Comparison of ENCODE assay signal across 29 mouse cellular contexts in the genomic region with DNA sequence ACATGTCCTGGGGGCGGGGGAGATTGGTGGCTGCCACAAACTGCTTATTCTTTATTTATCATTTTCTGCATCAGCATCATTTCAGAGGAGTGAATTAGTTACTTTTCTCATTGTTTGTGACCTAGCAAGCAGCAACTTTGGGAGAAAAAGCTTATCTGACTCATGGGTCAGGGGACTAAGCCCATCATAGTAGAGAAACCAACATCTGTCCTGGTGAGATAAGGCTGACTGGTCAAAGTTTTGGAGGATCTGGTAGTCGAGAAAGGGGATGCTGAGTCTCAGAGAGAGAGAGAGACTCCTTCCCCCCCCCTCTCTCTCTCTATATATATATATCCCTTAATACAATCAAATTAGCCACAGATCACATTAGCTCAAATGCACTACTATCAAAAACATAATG.
DNase-seq lines count a peak whose midpoint lies in the region; ATAC-seq lines count a peak whose summit lies in the region.
"Had no signal": no experiment of that assay in that cellular context is flagged by ENCODE, and none has a peak within 500 bp of the region (broad histone marks: within the 10 kb centered on the region; RNA-seq: fewer than 3 reads in every experiment).

No protein-coding gene starts in this region.

- H3K9me3 ChIP-seq in heart, embryonic 13.5 days, result no peaks in the 10 kb centered on the region
- H3K9me3 ChIP-seq: forebrain, embryonic 10.5 days; forebrain, embryonic 15.5 days; heart, embryonic 15.5 days; hindbrain, embryonic 12.5 days; megakaryocyte, embryonic 14.5 days; neural tube, embryonic 15.5 days had no signal

- H3K4me2 ChIP-seq in heart, embryonic 13.5 days, result no peak overlapping the region
- H3K4me2 ChIP-seq: forebrain, embryonic 15.5 days; heart, embryonic 15.5 days; hindbrain, embryonic 12.5 days; neural tube, embryonic 15.5 days had no signal

- H3K36me3 ChIP-seq in heart, embryonic 13.5 days, result no peaks in the 10 kb centered on the region
- H3K36me3 ChIP-seq: forebrain, embryonic 10.5 days; forebrain, embryonic 15.5 days; heart, embryonic 15.5 days; hindbrain, embryonic 12.5 days; neural tube, embryonic 15.5 days had no signal

- H3K27me3 ChIP-seq in heart, embryonic 13.5 days (replicated peaks), result no peaks in the 10 kb centered on the region
- H3K27me3 ChIP-seq: forebrain, embryonic 15.5 days; heart, embryonic 15.5 days; hindbrain, embryonic 12.5 days; megakaryocyte, embryonic 14.5 days; neural tube, embryonic 15.5 days had no signal

- ATAC-seq in heart, embryonic 13.5 days (ENCODE audit: extremely low read depth, insufficient number of reproducible peaks, low FRiP score, low TSS enrichment), result peak; percentile 61; the same call in 1 of the 2 replicates
- peak; percentile 63 for ATAC-seq in erythroid progenitor cell, adult 5-6 weeks (replicated peaks; ENCODE audit: low FRiP score, poor library complexity, severe bottlenecking)
- ATAC-seq in megakaryocyte progenitor cell, adult 5-6 weeks (replicated peaks; ENCODE audit: poor library complexity), result 0 out of 2 replicates have a peak, but pooled peaks have one; percentile 26
- ATAC-seq: forebrain, embryonic 15.5 days; intestine, embryonic 16.5 days had no signal

- H3K4me3 ChIP-seq in heart, embryonic 13.5 days, result no peak overlapping the region
- H3K4me3 ChIP-seq: forebrain, embryonic 10.5 days; forebrain, embryonic 15.5 days; heart, embryonic 15.5 days; hindbrain, embryonic 12.5 days; megakaryocyte, embryonic 14.5 days; neural tube, embryonic 15.5 days had no signal

- no peak overlapping the region for H3K9ac ChIP-seq in heart, embryonic 13.5 days
- H3K9ac ChIP-seq: forebrain, embryonic 15.5 days; heart, embryonic 15.5 days; hindbrain, embryonic 12.5 days; neural tube, embryonic 15.5 days had no signal

- 49% methylated on average over 2 of the region's 2 CpGs for WGBS in heart, embryonic 13.5 days

- no peak overlapping the region for H3K27ac ChIP-seq in heart, embryonic 13.5 days (replicated peaks)
- H3K27ac ChIP-seq: forebrain, embryonic 10.5 days; forebrain, embryonic 15.5 days; heart, embryonic 15.5 days; hindbrain, embryonic 12.5 days; kidney, postnatal 0 days; neural tube, embryonic 15.5 days; stomach, postnatal 0 days had no signal

- DNase-seq in heart, adult 9 months (ENCODE audit: low spot score in 2 of 2), result no peak
- peak; percentile 49 for DNase-seq in MEL-GATA-1-ER (ENCODE audit: extremely low read depth, low read depth)
- DNase-seq in embryo, embryonic 11 days, result no peak
- no peak for DNase-seq in right cerebral cortex, postnatal 14 days
- DNase-seq: adrenal gland, postnatal 14 days; cerebellum, adult 18-20 months; cerebellum, postnatal 10 days; gastrocnemius, postnatal 25 days; kidney, adult 8-10 months; kidney, postnatal 4 days; left cerebral cortex, postnatal 4 days; lung, postnatal 36 days; midbrain, embryonic 14.5 days; retina, postnatal 1 day; spleen, adult 18-20 months; thymus, adult 18-20 months; thymus, postnatal 25 days had no signal

- peaks cover 16% of the 10 kb centered on the region for H3K4me1 ChIP-seq in heart, embryonic 13.5 days
- H3K4me1 ChIP-seq: heart, embryonic 15.5 days had no signal
